Mouse (Mus musculus): Measurements from ENCODE around the gene Cypt2. TPM values are rescaled to one million over a fixed set of nuclear protein-coding genes. Genes with fewer than 3 reads are reported as not detected.
"Not testable (repeated sequence)": the region's sequence is repeated elsewhere in the genome, so short reads cannot be mapped to it uniquely, and the experiment has no call there.

Cypt2 gene
- not detected for total RNA-seq (2021)
- long read RNA-seq, experiment 1 = 0 reads
- long read RNA-seq, experiment 2 = 0 reads

GRCm38 (mm10) chrX:105499472-105499871 lies at the start of gene Cypt2:
TSS of gene Cypt2 (plus strand) at chrX:105499772.
- H3K4me3 ChIP-seq; intact Hi-C loops (cut with DNase I); DNase-seq: not testable (repeated sequence)

GRCm38 (mm10) chrX:105546234-105546633 lies 46.7 kb downstream of the Cypt2 start:
- DNase-seq = peak; percentile 14
- TF ChIP-seq CTCF (IDR thresholded peaks at IDR 0.05) = no peak
- Histone ChIP-seq H3K27ac (no peak overlapping the region), H3K4me3 (no peak overlapping the region)
- intact Hi-C loops (cut with DNase I) = no loop called here

More at GRCm38 (mm10) chrX:105499472-105499871, at the start of gene Cypt2:
- H3K27ac ChIP-seq = not testable (repeated sequence)

Data from gastrocnemius, adult 2 months (tissue).